Mouse (Mus musculus): ENCODE measurements around the gene Gm20388.
A peak's percentile ranks its signal among the peaks of the same experiment; 100 is the strongest.

Gene Gm20388

DNA sequence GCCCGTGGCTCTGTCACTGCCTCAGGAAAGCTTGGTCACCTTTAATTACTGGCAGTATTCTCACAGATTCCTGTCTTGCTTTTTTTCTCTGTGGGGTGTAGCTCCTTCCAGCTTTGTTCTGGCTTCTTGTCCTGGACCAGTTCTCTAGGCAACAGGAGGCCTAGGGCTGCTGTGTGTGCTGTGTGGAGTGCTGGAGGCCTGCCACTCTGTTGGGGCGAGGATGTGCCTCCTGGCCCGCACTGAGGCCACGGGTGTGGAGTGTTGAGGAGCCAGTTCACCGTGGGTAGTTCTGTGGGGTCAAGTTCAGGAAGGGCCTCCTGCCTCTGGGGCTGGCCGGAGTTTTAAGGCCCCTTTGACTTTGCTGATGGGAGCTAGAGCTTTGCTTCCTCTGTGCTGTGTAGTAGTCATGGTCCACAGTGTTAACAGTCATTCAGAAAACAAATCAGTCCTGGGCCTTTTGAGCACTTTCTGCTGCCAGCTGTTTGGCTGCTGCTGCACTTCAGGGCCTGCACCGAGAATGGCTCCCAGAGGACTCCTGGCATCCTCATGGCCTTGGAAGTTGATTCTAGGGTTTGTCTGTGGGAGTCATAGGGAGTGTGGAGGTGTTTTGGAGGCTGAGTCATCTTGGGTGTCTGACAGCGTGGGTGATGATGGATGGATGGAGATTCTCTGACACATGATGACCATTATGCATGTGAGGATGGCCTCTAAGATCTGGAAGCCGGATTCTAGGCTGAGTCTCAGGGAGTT lies 2080.0 kb downstream of the Gm20388 start:
- DNase-seq (ENCODE audit: low read depth, low spot score), result no peak

DNA sequence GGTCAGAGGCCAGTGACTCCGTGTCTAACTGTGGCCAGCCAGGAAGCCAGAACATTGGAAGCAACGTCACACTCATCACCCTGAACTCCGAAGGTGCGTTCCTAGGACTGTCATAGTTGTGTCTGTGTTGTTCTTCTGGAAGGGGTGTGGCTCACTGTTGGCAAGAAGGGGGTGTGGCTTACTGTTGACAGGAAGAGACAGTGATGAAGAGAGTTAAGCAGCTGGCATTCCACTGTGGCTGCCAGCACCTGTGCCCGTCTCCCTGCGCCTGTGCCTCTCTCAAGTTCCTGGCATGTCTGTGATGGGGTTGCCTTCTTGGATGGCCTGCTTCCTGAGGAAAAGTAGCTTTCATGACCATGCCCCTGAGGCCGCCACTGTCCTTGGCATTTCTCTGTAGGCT lies 2081.0 kb downstream of the Gm20388 start:
- no peak for DNase-seq (ENCODE audit: low read depth, low spot score)

DNA sequence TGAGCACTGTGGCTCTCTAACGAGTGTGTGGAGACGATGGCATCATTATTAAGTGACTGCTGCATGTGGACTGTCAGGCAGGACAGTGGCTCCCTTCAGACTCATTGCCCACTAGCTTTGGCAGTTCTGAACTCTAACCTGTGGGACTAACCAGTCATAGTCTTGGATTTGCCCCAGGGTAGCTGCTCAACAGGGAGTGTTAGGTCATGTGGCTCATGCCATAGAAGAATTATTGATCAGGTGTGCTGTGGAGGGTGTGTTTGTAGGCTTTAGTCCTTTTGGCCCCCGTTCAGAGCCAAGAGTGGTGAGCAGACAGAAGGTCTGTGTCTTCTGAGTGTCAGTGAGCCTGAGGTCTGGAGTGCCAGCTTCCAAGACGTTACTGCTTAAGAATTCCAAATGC lies 2082.3 kb downstream of the Gm20388 start:
- DNase-seq (ENCODE audit: low read depth, low spot score), result no peak

DNA sequence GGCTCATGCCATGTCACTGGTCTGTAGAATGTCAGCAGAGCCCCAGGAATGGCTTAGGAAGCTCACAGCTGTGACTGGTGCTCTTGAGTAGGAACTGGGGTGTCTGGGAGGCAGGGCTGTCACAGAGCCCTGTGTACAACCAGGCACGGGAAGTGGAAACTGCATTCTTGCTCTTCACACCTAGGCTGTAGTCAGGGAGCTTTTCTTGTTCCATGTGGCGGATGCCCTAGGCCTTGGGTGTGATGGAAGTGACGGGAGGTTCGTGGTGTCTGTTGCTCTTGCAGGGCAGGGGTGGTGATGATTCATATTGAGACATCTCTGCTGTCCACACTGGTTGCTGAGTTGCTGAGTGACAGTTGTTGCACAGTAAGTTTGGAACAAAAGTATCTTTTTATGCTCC lies 2084.5 kb downstream of the Gm20388 start:
- DNase-seq (ENCODE audit: low read depth, low spot score), result no peak

DNA sequence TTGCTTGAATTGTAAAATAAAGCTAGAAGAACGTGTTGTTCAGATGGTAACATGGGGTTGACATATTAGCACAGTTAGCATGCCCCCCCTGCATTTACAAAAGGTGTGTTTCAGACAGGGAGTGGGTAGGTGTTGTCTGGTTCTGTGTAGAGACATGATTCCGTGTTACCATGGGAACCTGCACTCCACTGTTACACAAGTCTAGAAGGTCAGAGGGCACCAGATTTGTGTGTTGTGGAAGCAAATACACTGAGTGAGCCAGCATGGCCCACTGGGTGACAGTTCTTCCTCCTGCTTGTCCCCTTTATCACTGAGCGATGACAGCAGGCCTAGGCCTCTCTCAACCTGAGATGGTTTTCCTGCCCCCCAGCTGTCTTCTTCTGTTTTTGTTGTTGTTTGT lies 2085.3 kb downstream of the Gm20388 start:
- no peak for DNase-seq (ENCODE audit: low read depth, low spot score)

DNA sequence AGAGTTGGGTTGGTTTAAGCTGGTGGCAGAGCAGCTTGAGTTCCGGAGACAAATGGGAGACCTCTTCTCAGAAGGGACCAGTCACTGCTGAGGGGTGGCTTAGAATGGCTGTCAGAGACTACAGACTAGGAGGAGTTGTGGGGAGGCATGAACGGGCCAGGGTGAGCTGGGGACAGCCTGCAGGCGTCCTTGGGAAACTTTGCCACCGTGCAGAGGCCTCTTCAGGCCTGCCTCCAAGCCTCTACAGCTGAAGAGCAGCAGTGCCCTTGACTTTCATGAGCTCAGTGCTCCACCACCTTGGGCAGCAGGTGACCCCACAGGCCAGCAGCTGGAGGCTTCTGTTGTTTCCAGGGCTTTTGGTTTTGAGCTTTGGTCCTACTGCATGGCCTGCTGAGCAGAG lies 2088.0 kb downstream of the Gm20388 start:
- DNase-seq (ENCODE audit: low read depth, low spot score), result no peak

DNA sequence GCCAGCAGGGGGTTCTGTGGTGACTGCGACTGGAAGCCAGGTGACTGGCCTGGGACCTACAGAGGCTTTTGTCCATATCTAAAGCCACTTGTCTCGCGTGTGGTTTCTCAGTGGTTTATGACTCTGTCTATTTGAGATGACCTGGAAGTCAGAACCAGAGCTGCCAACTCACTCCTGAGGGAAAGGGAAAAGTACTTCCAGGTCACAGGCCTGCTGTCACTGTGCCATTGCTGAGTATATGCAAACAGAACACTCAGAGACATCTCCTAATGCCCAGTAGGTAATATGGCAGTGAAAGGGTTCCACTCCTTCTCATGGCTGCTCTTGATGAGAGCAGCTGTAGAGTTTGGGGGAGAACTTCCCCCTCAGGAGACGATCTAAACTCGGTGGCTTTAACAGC lies 2088.6 kb downstream of the Gm20388 start:
- no peak for DNase-seq (ENCODE audit: low read depth, low spot score)

DNA sequence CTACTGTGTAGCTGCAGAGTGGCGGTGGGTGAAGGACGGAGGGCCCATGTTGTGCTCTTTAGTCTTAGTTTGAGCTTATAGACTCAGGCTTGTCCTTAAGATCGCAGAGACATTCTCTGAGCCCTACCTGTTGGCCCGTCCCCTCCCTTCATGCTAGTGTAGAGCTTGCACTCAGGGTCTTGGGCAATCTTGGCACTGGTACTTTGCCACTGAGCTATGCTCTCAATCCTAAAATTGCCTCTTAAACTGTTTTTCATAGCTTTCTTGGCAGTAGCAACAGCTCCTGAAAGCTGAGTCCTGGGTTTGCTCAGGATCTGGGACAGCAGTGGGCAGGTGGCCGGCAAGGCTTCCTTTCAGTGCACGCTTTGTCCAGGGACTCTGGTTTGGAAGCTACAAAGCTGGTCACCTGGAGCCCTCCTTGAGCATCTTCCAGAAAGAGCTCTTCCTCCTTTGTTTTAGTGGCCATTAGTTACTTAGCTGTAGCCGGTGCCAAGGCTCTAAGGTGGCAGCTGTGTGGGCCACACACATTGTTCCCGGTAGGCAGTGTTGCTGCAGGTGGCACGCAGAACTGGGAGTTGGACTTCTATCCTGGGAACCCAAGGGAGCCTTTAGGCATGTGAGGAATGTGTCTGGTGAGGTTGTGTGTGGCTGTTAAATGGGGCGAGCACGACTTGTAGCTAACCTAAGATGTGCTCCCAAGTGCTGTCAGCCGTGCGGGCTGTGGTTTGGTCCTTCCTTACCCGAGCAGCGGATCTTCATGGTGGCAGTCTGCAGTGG lies 2090.9 kb downstream of the Gm20388 start:
- DNase-seq (ENCODE audit: low read depth, low spot score), result no peak

DNA sequence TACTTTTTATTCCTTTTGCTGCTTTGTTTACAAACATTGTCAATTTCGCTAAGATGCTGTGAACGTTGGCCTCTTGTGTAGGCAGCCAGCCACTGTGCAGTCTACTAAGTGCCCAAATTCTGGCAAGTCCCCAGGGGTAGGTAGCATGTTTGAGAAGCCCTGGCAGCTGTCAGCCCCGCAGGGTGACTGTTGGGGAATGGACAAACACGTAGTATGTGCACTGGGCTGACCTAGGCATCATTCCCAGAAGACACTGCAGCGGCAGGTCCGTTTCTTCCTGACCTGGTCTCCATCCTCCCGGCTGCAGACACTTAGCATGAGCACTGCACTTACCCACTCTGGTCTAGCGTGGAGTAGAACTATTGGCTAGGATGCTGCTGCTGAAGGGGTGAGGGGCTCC lies 2093.0 kb downstream of the Gm20388 start:
- DNase-seq (ENCODE audit: low read depth, low spot score), result peak; percentile 81

DNA sequence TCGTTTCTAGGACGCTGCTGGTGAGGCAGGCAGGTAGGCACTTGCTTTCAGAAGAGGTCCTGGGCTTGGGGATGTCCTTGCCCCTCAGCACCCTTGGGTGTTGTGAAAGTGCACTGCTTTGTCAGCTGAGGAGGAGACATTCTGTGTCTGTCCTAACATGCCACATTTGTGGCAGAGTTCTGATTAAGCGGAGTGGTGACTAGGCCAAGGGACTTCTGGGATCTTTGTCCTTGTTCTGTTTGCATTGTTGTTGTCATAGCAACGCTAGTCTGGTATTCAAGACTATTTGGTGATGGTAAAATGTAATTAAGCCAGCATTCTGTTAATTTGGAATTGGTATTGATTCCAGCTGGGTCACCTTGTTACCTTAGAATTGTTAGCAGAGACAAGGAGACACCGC lies 2093.5 kb downstream of the Gm20388 start:
- DNase-seq (ENCODE audit: low read depth, low spot score), result no peak

DNA sequence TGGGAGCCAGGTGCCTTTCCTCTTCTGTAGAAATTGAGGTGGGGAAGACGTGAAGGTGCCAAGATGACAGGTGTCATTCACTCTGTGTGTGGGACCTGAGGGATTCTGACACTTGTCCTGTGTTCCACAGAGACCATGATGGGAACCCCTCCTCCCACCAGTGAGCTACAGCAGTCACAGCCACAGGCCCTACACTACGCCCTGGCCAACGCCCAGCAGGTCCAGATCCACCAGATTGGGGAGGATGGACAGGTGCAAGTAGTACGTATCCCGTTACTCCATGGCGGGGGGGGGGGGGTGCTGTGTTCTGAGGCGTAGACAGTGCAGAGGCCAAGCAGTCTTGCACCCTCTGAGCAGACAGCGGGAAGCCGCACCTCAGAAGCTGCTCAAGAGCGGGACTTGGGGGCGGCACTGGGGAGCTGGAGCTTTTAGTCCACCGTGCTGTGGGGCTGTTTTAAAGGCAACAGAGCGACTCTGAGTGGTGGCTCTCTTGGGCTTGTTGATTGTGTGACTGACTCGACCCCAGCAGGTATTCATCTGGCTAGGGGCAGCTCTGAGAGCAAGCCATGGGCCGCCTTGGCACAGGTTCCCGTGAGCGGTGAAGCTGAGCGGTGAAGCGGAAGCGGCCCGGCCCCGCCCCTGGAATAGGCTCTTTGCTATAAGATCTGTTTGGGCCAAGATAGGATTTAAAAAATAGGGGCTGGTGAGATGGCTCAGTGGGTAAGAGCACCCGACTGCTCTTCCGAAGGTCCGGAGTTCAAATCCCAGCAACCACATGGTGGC lies 2095.0 kb downstream of the Gm20388 start:
- no peak for DNase-seq (ENCODE audit: low read depth, low spot score)

DNA sequence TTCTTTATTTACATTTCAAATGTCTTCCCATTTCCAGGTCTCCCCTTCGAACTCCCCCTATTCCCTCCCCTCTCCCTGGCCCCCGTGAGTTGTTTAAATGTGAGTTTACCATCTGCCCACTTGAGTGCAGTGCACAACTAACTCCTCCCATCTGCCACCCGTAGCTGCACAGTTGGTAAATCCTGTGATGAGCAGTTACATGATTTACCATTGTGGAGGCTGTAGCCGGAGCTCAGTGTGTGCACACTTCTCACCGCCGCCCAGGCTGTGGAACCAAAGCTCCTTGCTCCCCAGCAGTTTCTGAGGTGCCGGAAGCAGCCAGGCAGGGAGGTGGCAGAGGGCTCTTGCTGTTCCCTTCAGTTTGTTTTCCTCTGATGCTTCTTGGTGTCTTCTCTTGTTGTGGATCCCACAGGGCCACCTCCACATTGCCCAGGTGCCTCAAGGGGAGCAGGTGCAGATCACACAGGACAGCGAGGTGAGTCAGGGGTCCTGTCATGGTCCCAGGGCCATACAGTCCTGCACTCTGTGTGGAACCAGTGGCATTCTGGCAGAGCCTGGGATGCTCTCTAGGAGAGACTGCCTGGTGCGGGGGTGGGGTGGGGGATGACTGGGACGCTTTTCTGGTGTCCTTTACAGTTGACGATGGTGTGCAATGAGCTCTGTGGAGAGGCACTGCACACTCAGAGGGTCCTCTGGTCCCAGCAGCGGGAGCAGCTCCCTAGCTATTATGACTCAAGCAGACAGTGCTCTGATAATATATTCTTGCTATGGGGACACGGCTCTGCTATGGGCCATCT lies 2096.2 kb downstream of the Gm20388 start:
- DNase-seq (ENCODE audit: low read depth, low spot score), result peak; percentile 86

DNA sequence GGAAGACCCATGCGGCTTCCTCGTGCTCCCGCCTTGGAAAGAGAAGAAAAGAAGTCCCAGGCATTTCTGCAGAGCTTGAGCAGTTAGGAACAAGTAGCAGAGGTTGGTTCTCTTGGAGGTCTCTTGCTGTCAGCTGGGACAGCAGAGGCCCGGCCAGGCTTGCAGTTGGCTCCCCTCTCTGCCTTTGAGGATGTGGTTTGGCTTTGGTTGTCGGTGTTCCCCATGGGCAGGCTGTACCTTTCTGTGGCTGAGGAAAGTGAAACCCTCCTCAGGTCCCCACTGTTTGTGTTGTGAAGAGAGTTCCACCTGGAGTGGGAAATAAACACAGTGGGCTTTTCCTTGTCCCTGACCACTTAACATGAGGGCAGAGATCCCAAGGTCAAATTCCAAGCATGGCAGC lies 2097.8 kb downstream of the Gm20388 start:
- DNase-seq (ENCODE audit: low read depth, low spot score), result no peak

DNA sequence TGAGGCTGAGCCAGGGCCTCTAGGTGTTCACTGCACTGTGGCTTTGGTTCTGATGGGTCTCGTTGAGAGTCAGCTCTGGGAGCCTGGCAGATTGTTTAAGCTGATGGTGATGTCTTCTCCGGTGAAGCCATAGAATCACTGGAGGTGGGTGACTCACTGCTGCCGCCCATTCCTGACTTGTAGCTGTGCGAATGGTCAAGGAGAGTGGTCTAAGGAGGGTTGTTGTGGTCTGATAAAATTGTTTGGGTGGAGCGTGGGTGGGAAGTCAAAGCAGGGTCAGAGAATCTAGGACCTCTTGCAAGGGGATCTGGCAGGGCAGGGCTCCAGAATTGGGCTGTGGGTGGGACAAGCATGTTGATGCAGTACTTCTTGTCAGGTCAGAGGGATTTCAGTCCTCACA lies 2100.0 kb downstream of the Gm20388 start:
- no peak for DNase-seq (ENCODE audit: low read depth, low spot score)

DNA sequence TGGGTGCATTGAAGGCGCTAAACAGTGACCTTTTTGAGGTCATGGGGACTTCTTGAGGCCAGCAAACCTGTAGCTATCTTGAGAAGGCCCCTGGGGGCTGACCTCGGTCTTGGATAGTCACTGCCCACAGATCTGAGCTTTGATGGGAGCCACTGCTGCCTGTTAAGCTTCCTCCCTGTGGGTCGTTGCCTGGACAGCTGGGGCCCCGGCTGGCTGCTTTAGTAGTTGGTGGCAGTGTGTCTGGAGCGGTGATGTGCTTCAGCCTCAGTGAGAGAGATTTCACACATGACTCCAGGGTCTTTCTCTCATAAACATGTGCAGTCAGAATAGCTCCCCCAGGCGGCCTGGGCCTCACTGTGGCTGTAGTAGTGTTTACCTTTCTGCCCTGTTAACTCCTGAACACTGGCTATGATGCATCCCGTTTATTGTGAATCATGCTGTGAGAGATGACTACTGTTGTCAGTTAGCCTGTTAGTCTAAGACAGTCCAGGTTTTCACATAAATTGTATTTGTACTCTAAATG lies 2100.5 kb downstream of the Gm20388 start:
- no peak for DNase-seq (ENCODE audit: low read depth, low spot score)

DNA sequence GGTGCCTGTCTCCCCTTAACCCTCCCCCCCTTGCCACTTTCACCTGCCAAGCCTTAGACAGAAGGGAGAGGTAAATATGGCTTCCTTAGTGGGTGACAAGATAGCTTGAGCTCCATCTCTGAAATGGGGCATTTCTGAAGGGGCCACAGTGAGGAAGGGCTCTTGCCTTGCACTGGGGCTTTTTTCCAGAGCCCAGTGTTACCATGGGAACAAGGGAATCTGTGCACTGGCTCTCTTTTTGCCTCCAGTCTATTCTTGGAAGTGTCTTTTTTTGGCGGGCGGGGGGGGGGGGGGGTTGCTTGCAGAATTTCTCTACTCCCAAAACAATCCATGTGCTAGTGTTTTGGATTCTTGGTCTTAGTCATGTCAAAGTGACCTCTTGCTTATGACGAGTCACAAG lies 2104.0 kb downstream of the Gm20388 start:
- peak; percentile 79 for DNase-seq (ENCODE audit: low read depth, low spot score)

DNA sequence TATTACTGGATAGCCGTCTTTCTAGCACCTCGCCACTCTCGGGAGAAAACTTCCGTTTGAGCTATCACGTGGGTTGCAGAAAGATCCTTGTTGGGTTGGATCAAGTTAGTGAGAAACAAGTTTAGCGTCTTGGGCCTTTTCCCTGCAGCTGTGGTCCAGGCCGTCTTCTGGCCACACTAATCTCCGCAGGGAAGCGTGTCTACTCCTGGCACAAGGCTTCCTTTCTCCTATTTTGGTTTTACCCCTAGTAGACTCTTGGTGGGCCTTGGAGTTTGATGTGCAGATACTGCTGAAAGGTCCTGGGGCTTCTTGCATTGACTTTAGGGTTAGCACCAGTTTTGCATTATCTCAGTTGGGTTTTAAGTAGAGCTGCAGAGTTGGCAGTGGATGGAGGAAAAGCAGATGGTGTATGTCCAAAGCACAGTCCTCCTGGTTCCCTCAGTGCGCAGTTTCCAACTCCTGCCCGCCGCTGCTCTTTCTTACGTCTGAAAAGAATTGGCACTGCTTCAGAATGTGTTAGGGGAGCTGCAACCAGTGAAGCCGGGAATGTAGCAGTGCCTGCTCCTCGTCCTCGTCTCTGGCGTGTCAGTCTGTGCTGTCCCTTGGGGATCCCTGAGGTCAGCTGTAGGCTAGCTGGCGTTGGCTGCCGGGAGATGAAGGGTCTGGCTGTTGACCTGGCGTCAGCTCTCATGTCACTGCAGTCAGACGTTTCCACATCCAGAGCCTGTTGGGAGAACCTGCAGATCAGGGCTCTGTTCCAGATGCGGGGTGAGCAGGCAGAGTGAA lies 2107.6 kb downstream of the Gm20388 start:
- peak; percentile 86 for DNase-seq (ENCODE audit: low read depth, low spot score)

DNA sequence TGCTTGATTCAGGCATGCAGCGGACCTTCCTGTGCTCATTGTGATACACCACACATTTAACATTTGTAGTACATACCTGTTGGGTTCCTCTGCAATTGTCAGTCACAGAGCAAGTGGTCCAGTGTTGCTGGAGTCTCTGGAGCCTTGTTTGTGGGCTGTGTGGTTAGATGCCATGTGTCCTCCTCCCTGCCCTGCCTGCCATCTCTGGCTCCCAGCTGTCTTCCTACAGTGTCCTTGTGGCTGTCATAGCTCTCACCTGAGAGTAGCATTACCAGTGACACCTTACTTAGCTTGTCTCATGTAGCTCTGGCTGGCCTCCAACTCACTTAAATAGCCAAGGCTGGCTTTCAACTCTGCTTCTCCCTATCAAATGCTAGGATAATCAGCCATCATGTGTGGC lies 2108.5 kb downstream of the Gm20388 start:
- no peak for DNase-seq (ENCODE audit: low read depth, low spot score)

DNA sequence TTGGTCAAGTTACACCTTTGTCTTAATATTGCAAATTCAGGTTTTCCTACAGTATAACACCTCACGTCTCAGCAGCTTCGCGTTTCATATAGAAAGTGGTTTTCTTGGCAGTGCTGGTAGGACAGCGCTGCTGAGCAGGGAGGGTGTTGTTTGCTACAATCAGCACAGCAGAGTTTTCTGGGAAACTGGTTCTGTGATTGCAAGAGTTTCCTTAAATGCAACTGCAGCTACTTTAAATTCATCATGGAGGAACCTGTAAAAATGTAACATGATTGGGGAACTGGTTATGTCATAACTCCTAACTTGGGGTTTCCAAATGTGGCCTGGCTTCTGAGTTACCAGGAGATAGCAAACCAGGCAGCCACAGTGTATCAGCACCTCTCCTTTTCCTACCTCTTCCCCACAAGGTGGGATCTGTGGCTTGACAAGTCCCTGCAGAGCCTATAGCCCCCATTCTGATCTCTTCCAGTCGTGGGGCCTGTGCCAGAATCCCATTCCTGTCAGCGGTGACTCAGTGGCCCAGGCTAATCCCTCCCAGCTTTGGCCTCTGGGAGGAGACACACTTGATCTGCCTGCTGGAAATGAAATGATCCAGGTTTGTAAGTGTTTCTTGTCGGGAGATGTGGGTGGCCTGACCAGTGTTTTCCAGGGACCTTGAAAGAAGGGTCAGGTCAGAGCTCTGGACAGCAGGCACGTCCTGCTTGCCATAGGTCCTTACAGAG lies 2109.6 kb downstream of the Gm20388 start:
- DNase-seq (ENCODE audit: low read depth, low spot score), result peak; percentile 63

DNA sequence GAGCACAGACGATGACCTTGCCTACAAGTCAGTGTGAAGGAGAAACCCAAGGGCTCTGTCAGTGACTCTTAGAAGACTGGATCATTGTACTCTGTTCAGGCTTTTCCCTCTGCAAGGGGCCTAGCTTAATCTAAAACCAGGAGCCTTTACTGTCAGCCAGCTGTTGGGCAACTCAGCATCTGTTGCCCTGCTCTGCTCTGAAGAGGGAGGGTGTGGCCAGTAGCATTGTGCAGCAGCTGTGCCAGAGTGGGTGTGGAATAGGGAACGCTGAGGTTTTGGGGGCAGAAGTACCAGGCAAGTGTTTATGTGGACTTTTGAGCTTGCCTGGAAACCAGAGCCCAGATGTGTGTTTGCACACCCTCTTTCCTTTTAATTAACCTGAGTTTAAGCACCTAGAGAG lies 2111.1 kb downstream of the Gm20388 start:
- no peak for DNase-seq (ENCODE audit: low read depth, low spot score)
